Mouse (Mus musculus) limb, embryonic 13.5 days (tissue): Measurements from ENCODE around the gene Fam228a. TPM values are rescaled to one million over a fixed set of nuclear protein-coding genes. Genes with fewer than 3 reads are reported as not detected.
"Not testable (repeated sequence)": the region's sequence is repeated elsewhere in the genome, so short reads cannot be mapped to it uniquely, and the experiment has no call there.

Source experiments
- ATAC-seq: fragments of 200-750 bp; cut with Nextera tagmentation; 2 replicates; pipeline ENCODE4 v1.8.0; 2017; ENCODE audit warnings: low read depth, moderate number of reproducible peaks, moderate TSS enrichment; ENCODE audit not compliant: low FRiP score
- H3K27ac ChIP-seq: fragments of 300-500 bp; sonication (generic); 2 replicates; pipeline ENCODE4 v1.5.1; 2015; ENCODE audit warnings: inconsistent platforms, mild to moderate bottlenecking, moderate library complexity
- H3K27me3 ChIP-seq: fragments of 300-500 bp; sonication (generic); 2 replicates; pipeline ENCODE4 v1.6.1; 2015; ENCODE audit warnings: mild to moderate bottlenecking, inconsistent platforms
- H3K36me3 ChIP-seq: fragments of 300-500 bp; sonication (generic); 2 replicates; pipeline ENCODE4 v1.6.1; 2015; ENCODE audit warnings: inconsistent platforms, mild to moderate bottlenecking, moderate library complexity
- H3K4me1 ChIP-seq: fragments of 300-500 bp; sonication (generic); 2 replicates; pipeline ENCODE4 v1.6.1; 2015; ENCODE audit warnings: inconsistent platforms
- H3K4me2 ChIP-seq: fragments of 300-500 bp; sonication (generic); replicated peaks from 2 replicates; pipeline ENCODE4 v1.6.1; 2015; ENCODE audit warnings: inconsistent platforms, mild to moderate bottlenecking, moderate library complexity
- H3K4me3 ChIP-seq: fragments of 300-500 bp; sonication (generic); 2 replicates; pipeline ENCODE4 v1.5.1; 2015; ENCODE audit warnings: moderate library complexity, mild to moderate bottlenecking, inconsistent platforms
- H3K9ac ChIP-seq: fragments of 300-500 bp; sonication (generic); 2 replicates; pipeline ENCODE4 v1.6.1; 2015; ENCODE audit warnings: mild to moderate bottlenecking, inconsistent platforms
- H3K9me3 ChIP-seq: fragments of 300-500 bp; sonication (generic); 2 replicates; pipeline ENCODE4 v1.6.1; 2016; ENCODE audit warnings: inconsistent platforms
- WGBS: fragments of 180-500 bp; shearing (Covaris S2); methylation state at CpG from one replicate; pipeline ENCODE4 v1.1.7; 2015; 5-methylcytosine and 5-hydroxymethylcytosine counted together
- polyA plus RNA-seq: library from polyadenylated mRNA; unstranded; fragments of >200 nt; fragmentation: Nextera tagmentation; extraction: Ambion mirVana; gene quantifications from 2 replicates; pipeline ENCODE4 v1.2.1, GENCODE M21; 2015

The Fam228a gene
- polyA plus RNA-seq, 1 experiment from 2014 or later, result 0.59 TPM

DNA sequence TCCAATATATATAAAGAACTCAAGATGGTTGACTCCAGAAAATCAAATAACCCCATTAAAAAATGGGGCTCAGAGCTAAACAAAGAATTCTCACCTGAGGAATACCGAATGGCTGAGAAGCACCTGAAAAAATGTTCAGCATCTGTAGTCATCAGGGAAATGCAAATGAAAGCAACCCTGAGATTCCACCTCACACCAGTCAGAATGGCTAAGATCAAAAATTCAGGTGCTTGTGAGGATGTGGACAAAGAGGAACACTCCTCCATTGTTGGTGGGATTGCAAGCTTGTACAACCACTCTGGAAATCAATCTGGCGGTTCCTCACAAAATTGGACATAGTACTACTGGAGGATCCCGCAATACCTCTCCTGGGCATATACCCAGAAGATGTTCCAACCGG is 16.2 kb upstream of the Fam228a start:
- H3K4me3 ChIP-seq, H3K27ac ChIP-seq, H3K4me1 ChIP-seq, H3K27me3 ChIP-seq, H3K9ac ChIP-seq, H3K4me2 ChIP-seq, ATAC-seq, H3K9me3 ChIP-seq, H3K36me3 ChIP-seq: not testable (repeated sequence)
- 89% methylated on average over 4 of the region's 4 CpGs for WGBS

DNA sequence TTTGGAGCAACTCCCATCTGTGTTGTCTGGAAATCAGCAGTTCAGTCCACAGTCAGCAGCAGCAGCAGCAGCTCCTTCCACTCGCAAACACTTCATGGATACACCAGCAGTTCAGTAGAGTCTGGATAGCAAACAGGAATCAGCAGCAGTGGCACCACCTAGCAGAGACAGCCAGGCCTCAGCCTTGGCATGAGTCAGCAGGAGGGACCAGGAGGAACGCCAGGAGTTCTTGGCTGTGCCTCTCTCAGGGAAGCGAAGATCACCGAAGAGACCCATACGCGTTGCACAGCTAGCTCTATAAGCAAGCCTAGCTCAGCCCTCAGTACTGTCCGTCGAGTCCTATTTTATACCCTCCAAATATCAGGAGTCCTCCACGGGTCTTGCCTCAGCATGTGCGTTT is 6.3 kb upstream of the Fam228a start:
- H3K27me3 ChIP-seq, result no peaks in the 10 kb centered on the region
- ATAC-seq, result no peak
- no peak overlapping the region for H3K4me2 ChIP-seq

DNA sequence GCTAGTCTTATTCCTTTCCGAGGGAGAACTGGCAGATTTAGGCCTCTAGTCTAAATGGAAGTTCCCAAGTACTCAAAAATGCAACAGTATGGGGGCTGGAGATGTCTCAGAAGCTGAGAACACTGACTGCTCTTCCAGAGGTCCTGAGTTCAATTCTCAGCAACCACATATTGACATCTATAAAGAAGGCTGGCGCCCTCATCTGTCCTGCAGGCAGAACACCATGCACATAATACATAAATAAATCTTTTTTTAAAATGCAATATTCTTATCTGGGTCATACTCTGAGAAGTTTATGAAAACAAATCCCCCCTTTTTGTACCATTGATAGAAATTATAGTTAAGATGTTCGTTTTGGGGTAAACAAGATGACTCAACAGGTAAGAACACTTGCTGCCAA is 4.0 kb upstream of the Fam228a start:
- no peak overlapping the region for H3K4me2 ChIP-seq
- no peak overlapping the region for H3K4me3 ChIP-seq
- no peaks in the 10 kb centered on the region for H3K4me1 ChIP-seq
- WGBS, result 86% methylated on average over 3 of the region's 3 CpGs
- H3K36me3 ChIP-seq, result no peaks in the 10 kb centered on the region
- no peak overlapping the region for H3K27ac ChIP-seq
- no peaks in the 10 kb centered on the region for H3K27me3 ChIP-seq
- H3K9ac ChIP-seq, result no peak overlapping the region
- ATAC-seq, result no peak
- H3K9me3 ChIP-seq, result no peaks in the 10 kb centered on the region

More for the DNA sequence above, 6.3 kb upstream of the Fam228a start:
- H3K4me3 ChIP-seq, result no peak overlapping the region
- H3K36me3 ChIP-seq, result no peaks in the 10 kb centered on the region
- WGBS, result 89% methylated on average over 10 of the region's 10 CpGs
- no peaks in the 10 kb centered on the region for H3K9me3 ChIP-seq
- H3K4me1 ChIP-seq, result no peaks in the 10 kb centered on the region
- H3K27ac ChIP-seq, result no peak overlapping the region
- H3K9ac ChIP-seq, result no peak overlapping the region

DNA sequence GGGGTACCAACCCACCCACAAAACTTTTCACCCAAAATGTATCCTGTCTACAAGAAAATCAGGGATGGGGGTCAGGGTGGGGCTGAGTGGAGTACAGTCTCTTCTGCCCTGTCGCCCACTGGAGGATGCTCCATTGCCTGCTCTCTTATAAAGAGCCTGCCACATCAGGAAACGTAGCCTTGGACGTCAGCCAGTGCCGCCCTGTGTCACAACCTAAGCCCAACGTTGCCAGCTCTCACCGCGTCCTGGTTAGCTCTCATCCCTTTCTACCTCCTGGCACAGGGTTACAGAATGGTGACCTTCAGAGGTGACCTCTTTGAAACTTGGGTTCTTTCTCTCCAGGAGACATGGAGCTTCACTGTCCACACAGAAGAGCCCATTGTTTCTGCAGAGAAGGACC is 2.6 kb upstream of the Fam228a start:
- Histone ChIP-seq H3K4me1 (no peaks in the 10 kb centered on the region), H3K36me3 (no peaks in the 10 kb centered on the region), H3K27me3 (no peaks in the 10 kb centered on the region), H3K9me3 (no peaks in the 10 kb centered on the region), H3K4me2 (no peak overlapping the region), H3K27ac (no peak overlapping the region), H3K4me3 (no peak overlapping the region), H3K9ac (no peak overlapping the region)
- ATAC-seq, result no peak
- 85% methylated on average over 7 of the region's 7 CpGs for WGBS

DNA sequence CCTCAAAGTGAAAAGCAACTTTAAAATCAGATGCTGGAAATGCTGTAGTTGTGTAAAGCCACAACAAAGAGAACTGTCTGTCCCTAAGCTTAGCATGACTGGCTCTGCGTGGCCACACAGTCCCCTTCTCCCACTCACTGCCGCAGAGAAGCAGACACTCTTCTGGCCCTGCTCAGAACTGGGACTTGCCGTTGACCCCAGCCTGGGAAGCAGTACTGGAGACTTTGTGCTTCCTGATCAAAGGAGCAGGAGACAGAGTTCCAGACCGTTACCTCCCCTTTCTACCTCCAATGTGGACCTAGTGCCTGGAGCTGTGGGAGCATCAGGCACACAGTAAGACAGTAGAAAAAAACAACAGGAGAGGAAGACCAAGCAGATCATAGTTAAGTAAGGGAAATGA is 5.9 kb downstream of the Fam228a start:
- ATAC-seq, result no peak
- H3K4me1 ChIP-seq, result no peaks in the 10 kb centered on the region
- no peaks in the 10 kb centered on the region for H3K9me3 ChIP-seq
- H3K4me2 ChIP-seq, result no peak overlapping the region
- no peak overlapping the region for H3K4me3 ChIP-seq
- no peaks in the 10 kb centered on the region for H3K36me3 ChIP-seq
- H3K9ac ChIP-seq, result no peak overlapping the region
- WGBS, result 48% methylated on average over 4 of the region's 4 CpGs
- no peaks in the 10 kb centered on the region for H3K27me3 ChIP-seq
- H3K27ac ChIP-seq, result no peak overlapping the region

DNA sequence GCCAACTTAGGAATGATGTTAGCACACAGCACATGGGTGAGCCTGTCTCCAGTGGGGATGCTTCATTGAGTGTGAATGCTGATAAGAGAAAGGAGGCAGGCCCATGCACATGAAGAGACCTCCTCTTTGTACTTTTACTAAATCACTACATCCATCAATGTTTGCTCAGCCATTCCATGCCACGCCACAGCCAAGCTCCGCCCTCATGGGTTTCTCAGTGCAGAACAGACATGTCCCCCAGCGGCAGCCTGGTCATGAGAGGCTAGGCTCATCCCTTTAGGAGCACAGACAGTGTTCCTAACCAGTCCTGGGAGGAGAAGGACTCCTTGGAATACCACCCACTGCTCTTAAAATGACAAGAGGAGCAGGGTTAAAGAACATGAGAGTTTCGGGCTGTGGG is 6.6 kb downstream of the Fam228a start:
- Histone ChIP-seq H3K27me3 (no peaks in the 10 kb centered on the region), H3K9ac (no peak overlapping the region), H3K4me3 (no peak overlapping the region), H3K4me2 (no peak overlapping the region), H3K4me1 (no peaks in the 10 kb centered on the region), H3K36me3 (no peaks in the 10 kb centered on the region), H3K27ac (no peak overlapping the region), H3K9me3 (no peaks in the 10 kb centered on the region)
- no peak for ATAC-seq
- 74% methylated on average over 4 of the region's 4 CpGs for WGBS

DNA sequence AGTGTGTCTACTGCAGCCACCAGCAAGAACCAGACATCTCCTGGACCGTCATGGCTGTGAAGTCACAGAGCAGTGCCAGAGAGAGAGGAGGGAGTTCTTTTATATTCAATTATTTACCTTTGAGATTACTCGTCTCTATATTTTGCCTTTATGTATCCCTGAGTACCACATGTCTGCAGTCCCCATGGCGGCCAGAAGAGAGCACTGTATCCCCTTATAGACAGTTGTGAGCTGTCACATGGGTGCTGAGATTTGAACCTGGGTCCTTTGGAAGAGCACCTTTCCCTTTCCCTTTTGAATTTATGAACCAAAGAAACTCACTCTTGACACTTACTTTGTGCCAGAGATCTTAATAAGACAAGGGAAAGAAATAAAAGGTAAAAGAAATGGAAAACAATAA is 9.1 kb downstream of the Fam228a start:
- no peak overlapping the region for H3K27ac ChIP-seq
- H3K4me2 ChIP-seq, result no peak overlapping the region
- no peaks in the 10 kb centered on the region for H3K9me3 ChIP-seq
- no peak overlapping the region for H3K4me3 ChIP-seq
- ATAC-seq, result no peak
- no peaks in the 10 kb centered on the region for H3K27me3 ChIP-seq
- 87% methylated on average over 3 of the region's 3 CpGs for whole genome bisulfite sequencing
- no peaks in the 10 kb centered on the region for H3K4me1 ChIP-seq
- H3K36me3 ChIP-seq, result no peaks in the 10 kb centered on the region
- no peak overlapping the region for H3K9ac ChIP-seq

DNA sequence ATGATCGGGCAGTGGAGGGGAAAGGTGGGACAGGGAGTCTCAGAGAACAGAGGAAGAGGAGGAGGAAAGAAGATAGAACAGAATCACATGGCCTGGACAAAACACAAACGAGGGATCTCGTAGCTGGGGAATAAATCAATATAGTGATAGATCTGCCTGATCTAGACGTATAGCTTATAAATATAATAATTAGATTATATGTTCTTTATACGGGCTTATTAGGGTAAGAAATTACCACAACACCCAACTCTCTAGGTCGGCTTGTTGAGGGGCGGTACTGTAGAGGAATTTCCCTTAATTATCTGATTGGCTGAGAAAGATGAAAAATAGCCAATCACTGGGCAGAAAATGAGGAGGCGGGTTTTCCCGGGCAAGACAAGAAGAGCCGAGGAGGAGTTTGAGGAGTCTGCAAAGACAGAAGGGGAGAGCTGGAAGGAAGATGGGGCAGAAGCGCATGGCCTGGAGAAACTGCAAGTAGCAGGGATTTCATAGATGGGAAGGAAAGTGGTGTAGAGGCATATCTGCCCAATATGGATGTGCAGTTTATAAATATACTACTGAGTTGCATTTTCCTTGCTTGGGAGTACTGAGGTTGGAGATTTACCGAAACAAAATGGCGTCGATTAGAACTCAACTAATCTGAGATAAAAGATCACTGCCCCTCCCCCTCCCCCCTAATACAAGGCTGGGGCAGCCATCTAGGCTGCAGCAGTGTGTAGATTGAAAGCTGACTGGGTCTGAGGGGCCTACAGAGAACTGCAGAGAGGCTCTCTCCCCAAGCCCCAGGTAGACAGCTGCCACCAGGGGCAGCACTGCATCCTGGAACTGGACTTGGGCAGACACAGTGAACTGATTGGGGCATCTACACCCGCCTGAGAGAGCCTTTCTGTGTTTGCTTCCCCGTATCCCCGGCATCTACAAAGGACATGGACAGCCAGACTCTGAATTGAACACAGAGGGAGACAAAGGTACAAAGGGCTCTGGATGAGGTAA is 18.2 kb downstream of the Fam228a start:
- H3K27me3 ChIP-seq, result no peaks in the 10 kb centered on the region
- ATAC-seq, result no peak
- H3K4me3 ChIP-seq, result no peak overlapping the region
- H3K4me1 ChIP-seq, result 0 out of 2 replicates have a peak, but pooled peaks cover 4% of the 10 kb centered on the region
- H3K4me2 ChIP-seq, result no peak overlapping the region
- H3K9ac ChIP-seq, result no peak overlapping the region
- WGBS, result 74% methylated on average over 17 of the region's 17 CpGs
- H3K27ac ChIP-seq, result no peak overlapping the region
- H3K36me3 ChIP-seq, result 0 out of 2 replicates have a peak, but pooled peaks cover under 1% of the 10 kb centered on the region
- no peaks in the 10 kb centered on the region for H3K9me3 ChIP-seq

DNA sequence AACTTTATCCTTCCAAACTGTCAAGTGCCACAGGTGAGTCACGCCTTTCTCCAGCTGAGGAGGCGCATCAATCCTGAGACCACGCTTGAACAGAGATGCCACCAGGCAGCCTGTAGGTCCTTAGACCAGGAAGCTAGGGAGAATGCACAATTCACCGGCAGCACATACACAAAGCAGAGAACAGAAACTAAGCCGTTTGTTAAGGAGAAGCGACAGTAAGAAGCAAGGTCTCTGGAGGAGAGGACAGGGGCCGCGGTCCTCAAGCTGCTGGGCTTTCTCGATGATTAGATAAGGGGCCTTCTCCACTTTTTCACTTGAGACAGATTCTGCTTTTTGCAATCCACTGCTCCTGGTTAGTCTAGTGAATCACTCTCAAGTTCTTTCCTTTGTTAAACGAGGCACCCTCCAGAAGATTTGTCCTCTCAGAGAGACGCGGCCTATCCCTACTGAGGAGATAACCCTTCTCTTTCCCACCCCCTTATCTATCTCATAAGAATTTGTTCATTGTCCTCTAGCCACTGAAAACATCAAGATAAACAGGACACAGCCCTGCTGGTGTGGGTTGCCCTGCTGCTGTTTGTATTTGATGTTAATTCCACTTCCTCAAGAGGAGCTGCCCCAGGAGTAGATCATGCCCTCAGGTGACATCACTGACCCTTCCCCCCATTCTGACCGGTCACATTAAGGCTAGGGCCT is 19.0 kb downstream of the Fam228a start:
- peaks cover 7% of the 10 kb centered on the region; the same call in 1 of the 2 replicates for H3K36me3 ChIP-seq
- 85% methylated on average over 13 of the region's 13 CpGs for WGBS
- no peak overlapping the region for H3K27ac ChIP-seq
- no peak for ATAC-seq
- H3K4me2 ChIP-seq, result no peak overlapping the region
- H3K4me1 ChIP-seq, result 0 out of 2 replicates have a peak, but pooled peaks cover 4% of the 10 kb centered on the region
- H3K9me3 ChIP-seq, result no peaks in the 10 kb centered on the region
- no peak overlapping the region for H3K4me3 ChIP-seq
- no peaks in the 10 kb centered on the region for H3K27me3 ChIP-seq
- H3K9ac ChIP-seq, result no peak overlapping the region

DNA sequence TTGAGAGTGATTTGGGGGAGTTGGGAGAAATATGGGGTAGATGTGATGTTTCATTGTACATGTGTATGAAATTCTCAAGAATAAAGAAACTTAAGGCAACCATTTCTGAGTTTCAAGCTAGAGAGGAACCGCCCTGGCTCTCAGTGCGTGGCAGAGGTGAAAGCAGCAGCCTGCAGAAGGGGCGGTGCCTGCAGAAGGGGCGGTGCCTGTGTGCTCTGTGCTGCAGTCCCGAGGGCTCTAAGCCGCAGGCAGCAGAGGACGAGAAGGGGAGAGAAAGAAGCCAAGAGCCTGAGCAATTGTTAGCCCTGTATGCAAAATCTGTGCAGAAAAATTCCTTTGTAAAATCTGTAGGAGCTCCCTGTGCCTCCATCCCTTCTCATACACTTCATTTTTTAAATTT is 20.8 kb downstream of the Fam228a start:
- no peak overlapping the region for H3K4me2 ChIP-seq
- no peak overlapping the region for H3K27ac ChIP-seq
- WGBS, result 5% methylated on average over 7 of the region's 7 CpGs
- H3K36me3 ChIP-seq, result peaks cover 17% of the 10 kb centered on the region
- H3K4me3 ChIP-seq, result no peak overlapping the region
- H3K4me1 ChIP-seq, result 0 out of 2 replicates have a peak, but pooled peaks cover 4% of the 10 kb centered on the region
- no peak overlapping the region for H3K9ac ChIP-seq
- H3K9me3 ChIP-seq, result no peaks in the 10 kb centered on the region
- no peaks in the 10 kb centered on the region for H3K27me3 ChIP-seq
- ATAC-seq, result peak; percentile 71; the same call in 1 of the 2 replicates

DNA sequence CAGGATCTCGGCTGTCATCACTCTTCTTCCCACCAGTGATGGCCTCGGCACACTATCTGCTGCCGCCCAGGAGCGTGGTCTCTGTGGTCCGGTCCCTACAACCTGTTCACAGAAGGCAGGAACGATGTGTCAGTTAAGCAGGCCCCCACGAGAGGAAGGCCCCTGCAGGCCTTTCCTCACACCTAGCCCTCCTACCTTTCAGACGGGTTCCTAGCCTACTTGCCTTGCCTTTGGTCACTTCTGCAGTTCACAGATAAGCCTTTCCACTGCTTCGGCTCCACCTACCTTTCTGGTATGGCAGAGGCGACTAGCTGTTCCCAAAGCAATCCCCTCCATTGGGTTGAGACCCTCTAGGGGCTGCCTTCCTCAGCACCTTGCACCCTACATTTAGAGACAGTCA is 22.6 kb downstream of the Fam228a start:
- no peaks in the 10 kb centered on the region for H3K27me3 ChIP-seq
- 82% methylated on average over 10 of the region's 10 CpGs for WGBS
- H3K4me2 ChIP-seq, result no peak overlapping the region
- no peak overlapping the region for H3K9ac ChIP-seq
- no peaks in the 10 kb centered on the region for H3K9me3 ChIP-seq
- H3K36me3 ChIP-seq, result peaks cover 26% of the 10 kb centered on the region
- no peak for ATAC-seq
- H3K4me3 ChIP-seq, result no peak overlapping the region
- H3K4me1 ChIP-seq, result 0 out of 2 replicates have a peak, but pooled peaks cover 4% of the 10 kb centered on the region
- no peak overlapping the region for H3K27ac ChIP-seq

DNA sequence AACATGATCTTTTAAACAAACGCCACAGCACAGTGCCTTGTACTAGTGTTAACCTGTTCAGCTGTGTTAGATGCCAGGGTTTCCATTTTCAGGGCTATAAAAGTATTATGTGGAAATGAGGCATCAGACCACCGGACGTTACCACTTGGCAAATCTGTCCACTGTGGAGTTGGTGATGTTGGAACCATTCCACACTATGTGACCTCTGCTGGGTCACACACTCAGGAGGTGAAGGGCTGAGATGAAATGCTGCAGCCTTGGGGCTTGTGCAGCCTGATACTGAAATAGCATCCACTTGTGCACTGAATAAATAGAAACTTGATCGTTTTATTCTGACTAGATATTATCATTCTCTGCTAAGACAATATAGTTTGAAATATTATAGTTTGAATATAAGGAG is 24.9 kb downstream of the Fam228a start:
- Histone ChIP-seq H3K4me1 (0 out of 2 replicates have a peak, but pooled peaks cover 4% of the 10 kb centered on the region), H3K36me3 (peaks cover 47% of the 10 kb centered on the region), H3K27me3 (no peaks in the 10 kb centered on the region), H3K9me3 (no peaks in the 10 kb centered on the region), H3K9ac (no peak overlapping the region), H3K4me3 (no peak overlapping the region), H3K4me2 (no peak overlapping the region), H3K27ac (no peak overlapping the region)
- WGBS, result 64% methylated on average over 4 of the region's 4 CpGs
- no peak for ATAC-seq
